Mouse (Mus musculus) stomach, adult 2 months (tissue): ENCODE results near the gene Sspo. TPM values are rescaled to one million over a fixed set of nuclear protein-coding genes. Genes with fewer than 3 reads are reported as not detected.

Experiments
- polyA plus RNA-seq: library from polyadenylated mRNA; depleted of rRNA; stranded (reverse); fragments of >200 nt; gene quantifications from 2 replicates; pipeline ENCODE4 v1.2.3, GENCODE M21; 2012; rRNA removed

The Sspo gene
- polyA plus RNA-seq: 0.24 and 0.50 TPM in 2 replicates

GRCm38 (mm10) chr6:48447929-48448328 lies at the start of gene Sspo:
Sspo (plus strand) TSS chr6:48448229.

GRCm38 (mm10) chr6:48445181-48446101 lies 2.6 kb upstream of the Sspo start, which contains the start of gene Zfp467:
Zfp467 (minus strand) TSS chr6:48445825.

GRCm38 (mm10) chr6:48537105-48537954 lies 89.3 kb downstream of the Sspo start, which contains the start of gene Atp6v0e2:
Atp6v0e2 (plus strand) TSS chr6:48537615.

Other genes starting within 250 kb of the Sspo start
- gene Krba1, start 52.6 kb upstream of the Sspo start, polyA plus RNA-seq: 5.9 and 7.2 TPM in 2 replicates
- 19.5 and 20.3 TPM in 2 replicates for gene Zfp467, start 2.4 kb upstream of the Sspo start, polyA plus RNA-seq
- gene Atp6v0e2, start 89.4 kb downstream of the Sspo start, polyA plus RNA-seq: 13.9 and 14.1 TPM in 2 replicates
- gene Lrrc61, start 106.6 kb downstream of the Sspo start, polyA plus RNA-seq: 6.2 and 7.2 TPM in 2 replicates
- gene Rarres2, start 124.6 kb downstream of the Sspo start, polyA plus RNA-seq: 46.6 and 47.3 TPM in 2 replicates
- gene Gm45021, start 141.4 kb downstream of the Sspo start, polyA plus RNA-seq: not detected in 2 replicates
- 13.2 and 15.6 TPM in 2 replicates for gene Repin1, start 145.7 kb downstream of the Sspo start, polyA plus RNA-seq
- gene Gm44965, start 145.7 kb downstream of the Sspo start, polyA plus RNA-seq: not detected in 2 replicates
- 2.3 and 3.2 TPM in 2 replicates for gene Zfp775, start 153.8 kb downstream of the Sspo start, polyA plus RNA-seq
- 0.71 and 0.78 TPM in 2 replicates for gene AI854703, start 178.5 kb downstream of the Sspo start, polyA plus RNA-seq
- 0.26 and 0.52 TPM in 2 replicates for gene Gimap8, start 199.0 kb downstream of the Sspo start, polyA plus RNA-seq
- 0.23 TPM in 1 of 2 replicates, not detected in the other for gene Gimap9, start 227.9 kb downstream of the Sspo start, polyA plus RNA-seq
- 0.98 and 1.2 TPM in 2 replicates for gene Gimap4, start 236.3 kb downstream of the Sspo start, polyA plus RNA-seq